Mouse (Mus musculus) frontal cortex, postnatal 25 days (tissue): ENCODE measurements around the gene Clmp.
"Not testable (repeated sequence)": the region's sequence is repeated elsewhere in the genome, so short reads cannot be mapped to it uniquely, and the experiment has no call there.

Experiments used
- DNase-seq, 2 experiments: peaks; one replicate each; pipeline ENCODE4 v3.0.0; 2022; ENCODE audit warnings: low spot score in 2 of 2

Clmp gene

DNA sequence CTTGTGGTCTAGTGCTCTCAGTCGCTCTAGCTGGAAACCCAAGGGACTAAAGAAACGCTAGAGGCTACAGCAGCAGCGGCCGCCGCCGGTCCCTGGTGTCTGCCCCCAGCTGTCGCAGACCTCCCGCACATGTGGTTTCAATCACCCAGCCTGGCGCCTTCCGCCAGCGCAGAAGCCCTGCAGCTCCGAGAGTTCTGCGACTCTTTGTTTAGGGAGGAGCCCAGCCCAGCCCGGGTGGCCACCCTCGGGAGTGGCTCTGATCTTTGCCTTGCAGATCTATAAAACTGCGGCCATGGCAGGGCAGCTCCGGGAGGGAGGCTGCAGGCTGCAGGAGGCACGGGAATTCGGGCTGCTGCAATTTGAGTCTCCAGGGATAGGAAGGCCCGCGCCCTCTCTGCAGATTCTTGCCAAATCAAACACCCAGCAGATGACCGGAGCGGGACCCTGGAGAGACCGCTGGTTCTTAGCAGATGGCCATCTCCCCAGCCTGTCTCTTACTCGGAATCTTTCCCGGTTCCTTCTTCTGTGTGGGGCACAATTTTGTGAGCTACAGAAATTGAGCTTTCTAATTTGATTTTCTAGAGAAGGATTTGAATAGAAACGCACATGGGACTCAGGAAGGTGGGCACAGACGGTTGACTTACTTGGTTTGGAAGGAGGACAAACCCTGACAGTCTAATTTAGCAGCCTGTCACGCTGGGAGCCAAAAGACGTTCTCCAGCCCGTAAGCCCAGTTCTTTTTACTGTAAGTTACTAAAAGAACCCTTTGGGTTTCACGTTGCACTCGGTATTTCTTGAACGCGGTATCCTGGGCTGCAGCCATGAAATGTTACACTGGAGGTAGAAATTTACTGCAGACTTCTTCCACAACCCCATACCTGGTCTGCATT is 45.2 kb downstream of the Clmp start:
- DNase-seq: no peak

DNA sequence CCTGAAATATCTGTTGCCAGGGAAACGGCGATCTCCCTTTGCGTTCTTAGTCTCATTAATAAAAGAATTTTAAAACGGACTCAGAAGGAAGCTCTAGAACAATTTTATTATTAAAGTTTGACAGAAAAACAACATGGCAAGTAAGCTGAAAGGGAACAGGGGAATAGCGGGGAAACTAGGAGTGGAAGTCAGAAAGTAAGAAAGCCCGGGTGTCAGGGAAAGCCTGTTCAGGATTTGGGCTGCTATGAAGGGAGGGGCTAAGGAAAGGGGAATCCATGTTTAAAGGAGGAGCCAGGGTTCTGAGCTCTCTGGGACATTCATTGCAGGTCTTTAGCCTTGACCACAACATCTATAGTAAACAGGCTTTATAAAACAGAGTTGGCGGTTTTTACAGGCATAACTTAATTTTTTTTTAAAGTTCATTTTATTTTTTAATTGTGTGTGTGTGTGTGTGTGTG is 45.9 kb downstream of the Clmp start:
- no peak for DNase-seq

- DNase-seq: no peak
These were observed 46.5 kb downstream of the Clmp start for GRCm38 (mm10) chr9:40732302-40732701.

- no peak for DNase-seq
These were observed 51.4 kb downstream of the Clmp start for GRCm38 (mm10) chr9:40737117-40737516.

DNA sequence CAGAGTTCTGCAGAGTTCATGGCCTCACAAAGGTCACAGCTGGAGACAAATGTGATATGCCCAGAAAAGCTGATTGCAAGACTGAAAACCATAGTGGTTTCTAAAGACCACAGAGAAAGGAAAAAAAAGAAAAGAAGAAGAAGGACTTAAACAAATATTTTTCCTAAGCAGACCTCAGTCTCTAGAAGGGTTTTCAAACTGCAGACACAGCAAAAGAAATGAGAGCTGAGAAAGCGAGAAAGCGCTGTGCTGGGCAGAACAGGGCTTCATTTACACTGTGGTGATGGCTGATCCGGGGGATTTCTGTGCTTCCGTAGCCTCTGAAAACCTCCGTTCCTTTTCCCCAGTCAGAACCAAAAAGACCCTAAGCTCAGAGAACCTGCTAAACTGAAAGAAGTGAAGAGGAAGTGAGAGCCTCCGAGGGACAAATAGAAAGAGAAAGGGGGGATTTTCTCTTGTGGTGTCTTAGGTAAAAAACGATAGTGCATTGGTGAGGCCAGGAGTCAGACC is 57.8 kb downstream of the Clmp start:
- DNase-seq: no peak

- no peak for DNase-seq
These were observed 58.5 kb downstream of the Clmp start for GRCm38 (mm10) chr9:40744233-40744632.

DNA sequence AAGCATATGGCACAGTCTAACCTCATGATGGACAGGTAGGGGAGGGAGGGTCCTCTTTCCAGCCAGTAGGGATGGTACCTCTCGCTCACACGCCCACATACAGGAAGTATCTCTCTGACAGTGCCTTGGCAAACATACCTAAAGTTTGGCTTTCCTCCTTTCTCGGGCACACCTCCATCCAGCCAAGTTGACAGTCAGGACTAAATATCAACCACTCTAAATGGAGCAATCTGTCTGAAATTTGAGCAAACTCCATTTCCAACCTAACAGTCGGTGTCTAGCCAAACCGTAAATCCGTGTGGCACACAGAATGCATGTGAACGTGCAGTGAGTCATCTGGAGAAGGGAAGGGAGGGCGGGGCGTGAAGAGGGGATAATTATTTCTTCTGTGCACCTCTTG is 61.0 kb downstream of the Clmp start:
- DNase-seq: no peak

- no peak for DNase-seq
These were observed 61.5 kb downstream of the Clmp start for GRCm38 (mm10) chr9:40747249-40747648.

DNA sequence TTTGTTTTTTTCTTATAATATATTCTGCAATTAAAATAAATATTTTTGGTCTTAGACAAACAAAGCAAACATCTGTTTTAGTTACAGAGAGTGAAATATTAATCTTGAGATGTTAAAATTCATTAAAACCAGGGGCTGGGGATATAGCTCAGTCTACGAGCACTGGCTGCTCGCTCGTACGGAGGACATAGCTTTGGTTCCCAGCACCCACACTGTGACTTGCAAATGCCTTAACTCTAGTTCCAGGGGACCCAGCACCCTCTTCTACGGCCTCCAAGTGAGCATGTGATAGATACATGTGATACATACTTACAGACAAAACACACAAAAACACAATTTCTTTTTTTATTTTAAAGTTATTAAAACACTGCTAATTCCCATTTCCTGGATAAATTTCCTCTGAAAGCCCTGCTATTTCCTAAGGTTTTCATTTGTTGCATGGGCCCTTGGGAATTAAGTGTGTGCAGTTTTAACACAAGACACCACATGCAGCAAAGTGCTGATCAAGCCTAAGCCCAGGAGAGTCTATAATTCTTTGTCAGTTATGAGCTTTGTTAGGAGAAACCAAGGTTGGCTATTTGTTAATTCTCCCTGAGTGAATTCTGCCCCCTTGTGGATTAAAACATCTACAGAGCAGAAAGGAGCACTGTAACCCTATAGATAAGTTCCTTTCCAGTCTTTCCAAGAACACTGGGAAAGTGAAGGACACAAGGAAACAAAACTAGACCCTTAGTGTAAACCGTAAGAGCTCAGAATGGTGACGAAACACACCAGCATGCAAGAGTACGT is 64.3 kb downstream of the Clmp start:
- DNase-seq: no peak

DNA sequence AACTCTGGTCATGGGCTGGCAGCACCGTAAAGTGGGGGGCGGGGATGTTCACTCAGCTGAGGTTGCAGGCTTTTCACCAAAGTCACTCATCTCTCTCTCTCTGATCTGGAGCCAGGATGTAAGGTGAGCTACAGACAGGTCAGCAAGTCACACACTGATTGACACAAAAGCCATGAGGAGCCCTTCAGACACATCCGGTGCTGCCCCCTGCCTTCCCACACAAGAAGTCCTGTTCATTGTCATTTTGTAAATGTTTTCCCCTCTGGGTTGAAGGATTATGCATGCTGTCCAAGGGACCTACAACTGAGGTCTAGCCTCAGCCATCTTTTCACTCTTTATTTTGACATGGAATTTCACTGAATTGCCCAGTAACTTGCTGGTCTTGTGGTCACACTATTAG is 66.0 kb downstream of the Clmp start:
- no peak for DNase-seq

DNA sequence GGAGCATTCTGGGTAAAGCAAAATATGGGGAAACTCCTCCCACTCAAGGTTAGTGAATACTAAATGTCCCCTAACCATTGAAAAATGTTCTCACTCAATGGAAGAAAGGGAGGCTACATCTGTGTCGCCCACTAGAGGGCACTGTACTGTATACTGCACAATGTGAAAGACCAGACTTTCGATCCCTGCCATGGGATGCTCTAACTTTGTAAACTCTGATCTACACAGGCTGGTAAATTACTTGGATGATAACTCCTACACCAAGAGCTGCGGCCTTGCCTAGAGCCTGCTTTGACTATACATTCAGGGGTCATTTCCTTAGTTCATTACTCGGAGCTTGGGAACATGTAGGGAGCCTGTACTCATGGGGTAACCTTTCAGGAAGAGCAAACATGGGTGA is 70.6 kb downstream of the Clmp start:
- peak in 1 of 2 experiments; percentile 27 for DNase-seq

GRCm38 (mm10) chr9:40757105-40757626 is 71.4 kb downstream of the Clmp start:
- peak; percentile 24 to 46 for DNase-seq

GRCm38 (mm10) chr9:40757685-40758270 is 72.0 kb downstream of the Clmp start:
- peak; percentile 62 to 75 for DNase-seq

- no peak for DNase-seq
These were observed 76.6 kb downstream of the Clmp start for GRCm38 (mm10) chr9:40762354-40762753.

DNA sequence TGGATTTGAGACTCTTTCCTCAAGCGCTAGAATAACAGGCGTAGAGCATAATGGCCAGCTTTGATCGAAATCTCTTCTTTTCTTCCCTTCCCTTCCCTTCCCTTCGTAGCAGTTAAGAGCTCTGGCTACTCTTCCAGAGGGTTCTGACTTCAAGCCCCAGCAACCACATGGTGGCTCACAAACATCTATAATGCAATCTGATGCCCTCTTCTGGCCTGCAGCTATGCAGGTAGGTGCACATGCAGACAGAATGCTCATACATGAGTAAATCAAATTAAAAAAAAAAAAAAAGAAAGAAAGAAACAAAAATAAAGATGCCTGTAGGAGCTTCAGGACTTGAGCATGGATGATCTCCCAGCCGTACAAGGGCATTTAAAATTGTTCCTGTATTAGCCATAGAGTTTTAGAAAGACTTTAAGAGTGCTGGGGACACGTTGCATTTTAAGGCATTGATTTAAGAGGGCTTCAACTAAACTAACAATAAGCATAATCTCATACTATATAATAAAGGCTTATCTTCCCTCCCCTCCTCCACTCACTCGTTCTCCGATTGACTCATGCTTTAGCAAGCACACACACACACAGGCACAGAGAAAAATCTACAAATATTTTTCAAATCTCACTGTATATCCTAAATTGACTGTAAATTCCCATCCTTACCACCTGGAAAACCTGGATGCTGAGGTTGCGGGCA is 79.3 kb downstream of the Clmp start:
- DNase-seq: no peak

DNA sequence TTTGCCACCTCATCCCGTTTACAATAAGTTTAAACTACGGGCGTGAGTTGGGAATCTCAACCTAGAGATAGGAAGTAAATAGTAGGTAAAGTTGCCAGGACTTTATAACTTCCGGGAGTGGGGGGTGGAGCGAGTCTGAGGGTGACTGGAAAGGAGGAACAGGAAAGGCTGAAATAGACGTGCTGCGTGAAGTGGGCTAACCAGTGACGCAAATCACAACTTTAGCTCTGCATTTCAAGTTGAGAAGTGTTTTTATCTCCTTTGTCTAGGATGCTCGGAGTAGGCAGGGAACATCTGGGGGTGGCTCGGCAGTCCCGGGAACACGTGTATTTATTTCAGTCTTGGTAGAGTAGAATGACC is 79.8 kb downstream of the Clmp start:
- DNase-seq: peak in 1 of 2 experiments; percentile 30

- DNase-seq: no peak
These were observed 80.4 kb downstream of the Clmp start for GRCm38 (mm10) chr9:40766058-40766605.

DNA sequence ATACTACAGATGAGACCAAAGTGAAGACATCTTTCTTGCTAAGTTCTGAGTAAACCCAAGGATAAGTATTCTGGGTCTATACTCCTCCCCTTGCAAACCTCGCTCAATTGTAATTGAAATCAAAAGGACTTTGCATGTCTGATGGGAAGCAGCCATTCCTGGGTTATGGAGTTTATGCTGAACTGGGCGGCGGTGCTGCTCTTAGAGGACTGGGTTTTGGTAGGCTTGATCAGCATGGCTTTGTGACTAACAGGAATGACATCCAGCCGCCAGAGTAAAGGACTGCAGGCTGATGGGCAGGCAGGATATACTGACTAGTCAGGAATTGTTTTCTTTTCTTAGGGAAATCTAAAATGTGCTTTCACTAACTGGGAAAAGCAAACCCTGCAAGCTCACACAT is 82.2 kb downstream of the Clmp start:
- no peak for DNase-seq

DNA sequence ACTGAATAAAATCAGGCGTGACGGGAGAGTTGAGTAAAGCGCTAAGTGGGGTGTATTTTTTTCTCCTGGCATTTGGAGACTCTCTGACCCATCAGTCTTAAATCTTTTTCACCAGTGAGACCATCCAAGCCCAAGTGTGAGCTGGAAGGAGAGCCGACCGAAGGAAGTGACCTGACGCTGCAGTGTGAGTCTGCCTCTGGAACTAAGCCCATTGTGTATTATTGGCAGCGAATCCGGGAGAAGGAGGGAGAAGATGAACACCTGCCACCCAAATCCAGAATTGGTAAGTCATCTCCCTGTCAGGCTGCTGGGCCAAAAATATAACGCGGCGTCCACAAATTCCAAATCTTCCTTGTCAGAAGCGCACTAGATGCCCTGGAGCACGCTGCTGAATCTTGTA is 86.5 kb downstream of the Clmp start:
- no peak for DNase-seq

- DNase-seq: not testable (repeated sequence)
These were observed 87.4 kb downstream of the Clmp start for GRCm38 (mm10) chr9:40773142-40773541.

DNA sequence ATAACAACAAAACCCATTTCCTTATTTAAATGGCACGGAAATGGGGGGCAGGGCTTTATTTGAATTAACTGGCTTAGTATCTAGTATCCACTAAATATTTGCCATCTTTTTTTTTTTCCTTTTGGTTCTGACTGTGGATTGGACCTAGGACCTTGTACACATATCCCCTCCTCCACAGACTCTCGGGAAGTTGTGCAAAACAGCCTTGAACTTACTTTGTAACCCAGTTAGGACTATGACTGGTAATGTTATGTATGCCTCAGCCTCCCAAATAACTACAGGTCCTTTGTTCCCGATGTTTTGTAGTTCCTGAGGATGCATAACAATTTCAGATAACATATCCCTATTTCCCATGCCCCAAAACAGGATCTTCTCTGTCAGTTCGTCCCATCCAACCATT is 88.1 kb downstream of the Clmp start:
- no peak for DNase-seq
